Mouse (Mus musculus) gastrocnemius, postnatal 14 days (tissue): ENCODE measurements around the gene Calm3. TPM values are rescaled to one million over a fixed set of nuclear protein-coding genes. Genes with fewer than 3 reads are reported as not detected.
A peak's percentile ranks its signal among the peaks of the same experiment; 100 is the strongest.

Experiments
- DNase-seq: peaks from one replicate; pipeline ENCODE4 v3.0.0; 2021; ENCODE audit warnings: mixed read lengths
- intact Hi-C: fragments of 180-260 bp; cut with DNase I; formaldehyde crosslinking; loops from one replicate; pipeline ENCODE4 v1.15.1; 2025; ENCODE audit warnings: low total_unique reads
- total RNA-seq, 2 experiments: library from RNA; stranded (reverse); gene quantifications; 2 replicates each; pipeline ENCODE4 v1.2.3; 2021

The Calm3 gene
- total RNA-seq, 2 experiments from 2014 or later = 247 to 276 TPM

DNA sequence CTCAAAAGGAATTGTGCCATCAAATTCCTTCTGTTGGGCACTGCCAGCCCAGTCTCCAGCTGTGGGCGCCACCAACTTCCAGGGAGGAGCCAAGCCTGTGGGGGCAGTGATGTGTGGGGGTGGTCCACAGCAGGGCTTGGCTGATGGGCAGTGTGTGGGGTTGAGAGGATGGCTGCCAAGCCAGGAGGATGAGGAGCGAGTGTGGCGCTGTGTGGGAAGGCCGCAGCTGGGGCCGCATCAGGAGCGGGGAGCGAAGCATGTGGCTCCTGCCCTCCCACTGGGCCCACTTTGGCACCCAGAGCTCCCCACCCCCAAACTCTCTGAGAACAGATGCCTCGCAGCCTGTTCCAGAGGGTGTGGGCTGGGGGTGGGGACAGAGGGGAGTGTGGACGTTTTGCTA lies 5.9 kb downstream of the Calm3 start:
- intact Hi-C loops = no loop called here
- no peak for DNase-seq

DNA sequence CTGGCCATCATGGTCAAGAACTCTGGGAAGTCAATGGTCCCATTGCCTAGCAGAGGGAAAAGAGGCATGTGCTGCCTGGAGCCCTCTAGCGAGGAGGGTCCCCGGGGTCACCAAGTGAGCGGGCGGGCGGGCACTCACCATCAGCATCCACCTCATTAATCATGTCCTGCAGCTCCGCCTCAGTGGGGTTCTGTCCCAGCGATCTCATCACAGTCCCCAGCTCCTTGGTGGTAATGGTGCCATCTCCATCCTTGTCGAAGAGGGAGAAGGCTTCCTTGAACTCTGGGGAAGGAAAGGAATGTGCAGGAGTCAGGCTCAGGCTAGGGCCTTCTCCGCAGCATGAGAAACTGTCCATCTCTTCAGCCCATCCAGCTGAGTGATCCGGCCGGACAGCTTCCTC lies 6.5 kb downstream of the Calm3 start:
- intact Hi-C loops = no loop called here
- DNase-seq = no peak

DNA sequence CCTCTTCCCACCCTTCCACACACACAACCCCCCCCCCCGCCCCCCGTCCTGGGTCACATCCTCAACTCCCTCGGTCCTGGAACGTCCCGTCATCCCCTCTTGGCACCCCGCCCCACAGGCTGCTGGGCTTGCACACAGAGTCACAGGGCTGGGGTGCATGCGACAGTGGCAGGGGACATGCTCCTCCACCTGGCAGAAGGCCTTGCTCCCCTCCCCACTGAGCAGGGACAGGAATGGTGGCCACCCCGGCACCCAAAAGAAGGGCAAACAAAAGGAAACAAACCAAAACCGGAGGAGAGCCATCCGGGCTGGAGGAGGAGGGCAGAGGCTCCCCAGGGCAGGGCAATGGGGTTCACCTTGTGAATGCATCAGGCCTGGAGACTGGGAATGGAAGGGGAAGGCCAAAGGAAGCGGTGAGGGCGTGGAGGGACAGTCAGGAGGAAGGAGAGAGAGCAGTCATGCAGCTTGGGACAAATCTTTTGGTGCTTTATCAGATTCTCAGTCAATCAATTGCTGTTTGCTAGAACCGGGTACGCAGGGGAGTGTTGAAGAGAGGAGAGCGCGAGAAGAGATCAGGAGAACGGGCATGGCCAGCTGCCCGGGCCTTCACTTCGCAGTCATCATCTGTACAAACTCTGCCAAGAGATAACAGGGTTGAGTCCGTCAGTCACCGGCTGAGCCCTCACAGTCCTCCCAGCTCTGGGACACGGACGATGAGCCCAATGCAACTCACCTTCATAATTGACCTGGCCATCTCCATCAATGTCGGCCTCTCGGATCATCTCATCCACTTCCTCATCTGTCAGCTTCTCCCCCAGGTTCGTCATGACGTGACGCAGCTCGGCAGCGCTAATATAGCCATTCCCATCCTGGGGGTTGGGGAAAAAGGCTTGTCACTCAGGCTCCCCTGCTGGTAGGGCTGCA lies 7.3 kb downstream of the Calm3 start:
- DNase-seq = no peak
- intact Hi-C loops = no loop called here

DNA sequence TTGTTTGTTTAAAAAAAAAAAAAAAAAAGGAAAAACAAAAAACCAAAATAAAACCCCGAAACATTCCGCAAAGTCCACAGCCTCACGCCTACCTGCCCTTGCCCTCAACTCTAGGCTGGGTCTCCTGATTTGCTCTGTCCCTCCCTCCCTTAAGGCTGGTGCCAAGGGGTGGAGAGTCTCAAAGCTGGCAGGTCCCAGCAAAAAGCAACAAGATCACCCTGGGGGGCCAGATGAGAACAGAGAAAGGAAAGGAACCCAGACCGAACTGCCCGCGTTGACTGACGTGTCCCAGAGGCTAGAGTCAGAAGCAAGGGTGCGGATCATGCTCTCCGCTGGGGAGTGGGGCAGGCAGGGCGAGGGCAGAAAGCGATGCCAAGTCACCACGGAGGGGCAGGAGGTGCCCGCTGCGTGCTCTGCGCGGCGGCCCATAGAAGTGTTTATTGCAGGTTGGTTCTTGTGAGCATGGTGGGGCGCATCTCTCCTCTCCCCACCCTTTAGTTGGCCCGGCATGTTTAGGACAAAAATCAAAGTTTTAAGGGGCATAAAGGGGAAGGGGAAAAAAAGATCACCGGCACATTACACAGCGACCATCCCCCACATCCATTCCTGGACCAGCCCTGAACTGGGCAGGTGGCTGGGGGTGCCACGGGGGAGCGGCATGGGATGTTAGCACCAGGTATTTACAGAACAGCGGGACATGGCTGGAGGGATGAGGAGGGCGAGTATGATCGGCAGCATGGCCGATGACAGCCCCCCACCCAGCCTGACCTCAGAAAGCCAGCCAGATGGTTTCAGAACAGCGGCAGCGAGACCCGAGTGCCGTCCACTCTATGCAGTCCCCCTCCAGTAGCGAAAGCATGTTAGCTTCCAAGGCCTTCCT lies 8.2 kb downstream of the Calm3 start:
- DNase-seq = no peak
- intact Hi-C loops = loop anchor here (2.0 kb wide), 1 partner anchor 21 kb away; no protein-coding TSS in a partner anchor

DNA sequence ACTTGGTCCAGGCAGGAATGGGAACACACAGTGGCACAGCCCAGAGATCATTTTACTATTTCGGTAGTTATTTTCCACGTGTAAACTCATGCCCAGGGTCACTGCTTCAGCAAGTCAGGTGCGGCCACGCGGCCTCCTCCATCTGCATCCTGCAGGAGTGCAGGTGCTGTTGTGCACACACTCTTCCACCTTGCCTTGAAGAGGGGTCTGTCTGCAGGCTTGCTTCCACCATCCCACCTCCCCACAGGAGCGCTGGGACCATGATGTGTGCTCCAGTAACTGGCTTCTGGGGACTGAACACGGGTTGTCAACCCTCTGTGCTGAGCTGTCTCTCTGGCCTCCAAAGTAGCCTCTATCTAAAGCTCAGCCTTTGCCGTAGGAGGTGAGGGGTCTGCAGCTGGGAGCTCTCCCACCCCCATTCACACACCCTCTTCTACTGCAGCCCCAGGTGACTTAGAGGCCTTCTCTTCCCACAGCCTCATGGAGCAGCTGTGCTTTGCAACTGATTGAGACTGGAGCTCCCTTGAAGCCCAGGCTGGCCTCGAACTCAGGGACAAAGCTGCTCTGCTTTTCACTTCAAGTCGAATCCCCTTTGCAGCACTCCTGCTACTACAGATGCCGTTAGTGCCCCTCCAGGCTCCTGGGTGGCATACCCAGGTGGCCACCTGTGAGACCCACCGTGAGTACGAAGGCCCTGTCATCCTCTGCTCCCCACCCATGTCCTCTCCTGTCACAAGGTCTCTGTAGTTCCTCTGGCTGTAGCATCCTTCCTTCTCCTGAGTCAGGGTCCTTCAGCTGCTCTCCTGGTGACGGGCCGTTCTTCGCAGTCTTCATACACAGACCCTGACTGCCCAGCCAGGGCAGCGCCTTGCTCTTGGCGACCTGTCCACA lies 9.2 kb downstream of the Calm3 start:
- no peak for DNase-seq
- intact Hi-C loops = loop anchor here (2.0 kb wide), 1 partner anchor 20 kb away; no protein-coding TSS in a partner anchor

DNA sequence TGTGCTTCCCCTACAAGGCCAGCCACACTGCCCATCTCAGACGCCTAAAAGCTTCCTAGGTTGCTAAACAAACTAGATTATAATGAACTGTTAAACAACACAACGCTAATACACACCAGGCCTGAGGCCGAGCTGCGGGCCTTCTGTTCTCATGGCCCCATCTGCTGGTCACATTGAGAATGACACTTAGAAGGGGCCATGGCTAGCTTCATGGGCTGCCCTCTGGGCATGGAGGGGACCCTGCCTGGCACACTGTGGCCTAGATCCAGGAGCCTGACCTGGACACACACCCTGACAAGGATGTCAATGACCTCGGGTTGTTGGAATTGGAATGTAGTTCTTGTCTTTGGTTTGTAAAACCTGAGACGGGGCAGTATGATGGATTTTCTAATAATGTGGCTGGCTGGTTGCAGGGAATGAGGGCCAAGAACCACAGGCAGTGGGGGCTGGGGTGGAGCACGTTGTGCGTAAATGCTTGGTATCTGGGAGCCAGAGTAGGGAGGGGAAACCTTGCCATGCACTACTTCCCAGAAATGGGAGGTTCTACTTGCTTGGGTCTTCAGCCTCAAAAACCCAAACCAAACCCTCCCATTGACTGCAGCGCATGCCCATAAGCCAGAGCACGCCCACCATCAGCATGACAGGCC lies 10.0 kb downstream of the Calm3 start:
- intact Hi-C loops = loop anchor here (2.0 kb wide), 1 partner anchor 19 kb away; no protein-coding TSS in a partner anchor

DNA sequence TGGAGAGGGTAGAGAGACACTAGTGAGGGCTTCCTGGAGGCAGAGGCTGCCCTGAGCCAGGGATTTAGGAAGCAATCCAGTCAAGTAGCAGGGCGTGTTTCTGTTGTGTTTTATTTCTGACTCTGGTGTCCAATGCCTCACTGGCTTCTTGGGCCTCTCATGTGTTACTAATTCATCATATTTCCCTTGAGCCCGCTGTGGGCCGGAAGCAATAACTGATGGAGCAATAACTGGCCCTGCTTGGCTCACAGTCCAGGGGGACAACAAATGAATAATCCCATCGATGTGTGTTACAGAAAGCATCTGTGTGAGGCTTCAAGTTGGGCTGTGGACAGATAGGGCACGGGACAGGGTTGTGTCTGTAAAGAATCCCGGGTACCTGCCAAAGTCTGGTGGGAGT lies 11.6 kb downstream of the Calm3 start:
- DNase-seq = peak; percentile 60
- intact Hi-C loops = no loop called here

More for the DNA sequence above, 10.0 kb downstream of the Calm3 start:
- peak; percentile 68 for DNase-seq

DNA sequence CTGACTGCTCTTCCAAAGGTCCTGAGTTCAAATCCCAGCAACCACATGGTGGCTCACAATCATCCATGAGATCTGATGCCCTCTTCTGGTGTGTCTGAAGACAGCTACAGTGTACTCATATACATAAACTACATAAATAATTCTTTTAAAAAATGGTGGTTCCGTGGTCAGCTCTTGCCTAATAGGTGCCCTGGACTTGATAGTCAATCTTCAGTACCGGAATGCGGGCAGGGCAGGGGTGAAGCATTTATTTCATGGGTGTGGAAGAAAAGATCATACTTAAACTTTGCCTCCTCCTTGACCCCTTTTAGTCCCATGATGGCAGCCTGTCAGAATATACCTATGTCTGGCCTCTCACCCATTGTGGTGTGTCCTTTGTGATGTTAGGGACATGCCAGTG lies 12.0 kb downstream of the Calm3 start:
- DNase-seq = no peak
- intact Hi-C loops = no loop called here

DNA sequence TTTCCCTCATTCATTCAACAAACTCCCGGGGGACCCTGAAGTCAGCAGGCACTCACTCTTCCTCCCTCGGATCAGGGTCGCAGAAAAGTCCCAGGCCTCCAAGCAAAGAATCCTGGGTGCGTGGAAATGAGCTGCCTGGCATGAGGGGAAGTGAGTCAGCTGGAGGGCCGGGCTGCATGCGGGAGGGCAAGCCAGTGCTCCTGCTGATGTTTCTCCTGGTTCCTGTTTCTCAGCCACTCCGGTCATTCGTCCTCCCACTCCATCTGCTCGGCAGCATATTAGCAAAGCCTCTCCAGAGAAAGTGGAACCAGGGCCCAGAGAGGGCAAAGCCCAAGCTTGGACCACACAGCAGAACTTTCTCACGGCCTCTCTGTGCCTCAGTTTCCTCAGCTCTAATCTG lies 14.0 kb downstream of the Calm3 start:
- intact Hi-C loops = loop anchor here (5.0 kb wide), 1 partner anchor 83 kb away; no protein-coding TSS in a partner anchor
- DNase-seq = no peak

DNA sequence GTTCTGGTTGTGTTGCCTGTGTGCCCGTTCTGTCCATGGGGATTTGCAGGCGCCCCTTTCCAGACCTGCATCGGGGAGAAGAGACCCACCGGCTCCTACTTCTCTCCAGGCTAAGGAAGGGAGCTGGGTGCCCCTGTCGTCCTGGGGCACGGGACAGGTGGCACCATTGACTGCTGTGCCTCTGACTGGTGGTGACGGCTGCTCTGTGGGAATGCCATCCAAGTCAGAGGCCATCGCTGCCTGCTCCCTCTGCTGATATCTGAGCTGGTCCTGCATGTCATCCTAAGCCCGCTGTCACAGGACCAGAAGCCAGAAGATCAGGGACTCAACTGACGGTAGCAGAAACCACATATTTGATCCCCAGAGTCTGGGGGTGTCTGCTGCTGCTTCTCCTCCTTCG lies 15.1 kb downstream of the Calm3 start:
- no peak for DNase-seq

DNA sequence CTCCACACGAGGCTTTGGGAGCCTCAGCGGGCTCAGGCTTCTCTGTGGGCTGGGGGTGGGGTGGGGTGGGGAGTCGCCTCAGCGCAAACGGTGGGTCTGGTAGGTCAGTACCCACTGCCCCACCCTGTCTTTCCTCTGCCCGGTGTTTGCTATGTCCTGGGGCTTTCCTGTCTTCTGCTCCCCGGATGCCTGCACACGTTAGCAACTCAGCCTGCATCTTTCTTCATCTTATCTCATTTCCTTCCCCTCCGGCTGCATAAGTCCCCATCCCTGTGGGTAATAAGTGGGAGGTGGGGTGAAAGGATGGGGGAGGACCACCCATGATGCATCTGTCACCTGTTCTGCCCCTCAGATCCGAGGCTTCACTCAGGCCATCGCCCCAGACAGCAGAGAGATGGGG lies 15.5 kb downstream of the Calm3 start:
- intact Hi-C loops = loop anchor here (5.0 kb wide), 1 partner anchor 81 kb away; no protein-coding TSS in a partner anchor
- no peak for DNase-seq

More for the DNA sequence above, 15.1 kb downstream of the Calm3 start:
- intact Hi-C loops = loop anchor here (5.0 kb wide), 1 partner anchor 82 kb away; no protein-coding TSS in a partner anchor

DNA sequence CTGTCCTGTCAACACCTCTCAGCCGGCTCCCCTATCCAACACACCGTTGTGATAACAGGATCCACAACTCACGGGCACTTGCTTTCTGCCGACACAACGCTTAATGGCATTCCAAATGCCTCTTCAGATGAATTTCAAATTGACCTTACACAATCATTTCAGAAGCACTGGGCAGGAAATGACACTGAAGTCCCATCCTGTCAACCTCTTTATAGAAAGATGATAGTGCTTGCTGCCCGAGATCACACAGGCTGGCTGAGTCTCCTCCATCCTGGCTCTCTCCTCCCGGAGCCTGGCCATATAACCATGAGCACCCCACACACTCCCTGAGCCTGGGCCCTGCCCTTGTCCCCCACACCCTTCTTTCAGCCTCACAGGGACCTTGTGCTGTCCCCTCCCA lies 16.1 kb downstream of the Calm3 start:
- intact Hi-C loops = loop anchor here (5.0 kb wide), 1 partner anchor 81 kb away; no protein-coding TSS in a partner anchor
- DNase-seq = no peak

DNA sequence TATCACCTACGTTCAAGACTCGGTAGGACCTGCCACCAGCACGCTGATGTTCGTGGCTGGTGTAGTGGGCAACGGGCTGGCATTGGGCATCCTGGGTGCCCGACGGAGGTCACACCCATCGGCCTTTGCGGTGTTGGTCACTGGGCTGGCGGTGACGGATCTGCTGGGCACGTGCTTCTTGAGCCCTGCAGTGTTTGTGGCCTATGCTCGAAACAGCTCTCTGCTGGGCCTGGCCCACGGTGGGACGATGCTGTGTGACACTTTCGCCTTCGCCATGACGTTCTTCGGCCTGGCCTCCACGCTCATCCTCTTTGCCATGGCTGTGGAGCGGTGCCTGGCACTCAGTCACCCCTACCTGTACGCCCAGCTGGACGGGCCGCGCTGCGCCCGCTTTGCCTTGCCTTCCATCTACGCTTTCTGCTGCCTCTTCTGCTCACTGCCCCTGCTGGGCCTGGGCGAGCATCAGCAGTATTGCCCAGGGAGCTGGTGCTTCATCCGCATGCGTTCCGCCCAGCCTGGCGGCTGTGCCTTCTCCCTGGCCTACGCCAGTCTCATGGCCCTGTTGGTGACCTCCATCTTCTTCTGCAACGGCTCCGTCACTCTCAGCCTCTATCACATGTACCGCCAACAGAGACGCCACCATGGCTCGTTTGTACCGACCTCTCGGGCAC lies 16.9 kb downstream of the Calm3 start:
- intact Hi-C loops = loop anchor here (5.0 kb wide), 1 partner anchor 80 kb away; no protein-coding TSS in a partner anchor
- DNase-seq = no peak

DNA sequence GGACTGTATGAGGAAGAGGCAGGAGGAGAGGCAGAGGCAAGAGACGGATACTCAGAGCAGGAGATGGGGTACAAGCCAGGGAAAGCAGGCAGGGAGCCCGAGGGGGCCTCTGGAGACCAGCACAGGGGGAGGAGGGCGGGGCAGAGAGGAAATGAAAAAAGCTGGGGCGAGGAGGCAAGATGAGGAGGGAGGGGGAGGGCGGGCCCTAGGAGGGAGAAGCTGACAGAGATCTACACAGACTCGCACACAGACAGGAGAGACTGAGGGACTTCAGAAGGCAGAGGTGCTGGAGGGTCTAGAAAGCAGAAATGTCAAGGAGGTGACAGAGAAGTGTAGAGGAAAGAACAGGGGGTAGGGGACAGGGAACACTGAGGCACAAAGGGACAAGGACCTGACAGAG lies 17.6 kb downstream of the Calm3 start, which contains the start of gene Ptgir:
TSS of gene Ptgir (plus strand) at position 210 of the 400 bp plus-strand sequence.
- intact Hi-C loops = loop anchor here (5.0 kb wide), 1 partner anchor 79 kb away; no protein-coding TSS in a partner anchor
- peak; percentile 83 for DNase-seq

DNA sequence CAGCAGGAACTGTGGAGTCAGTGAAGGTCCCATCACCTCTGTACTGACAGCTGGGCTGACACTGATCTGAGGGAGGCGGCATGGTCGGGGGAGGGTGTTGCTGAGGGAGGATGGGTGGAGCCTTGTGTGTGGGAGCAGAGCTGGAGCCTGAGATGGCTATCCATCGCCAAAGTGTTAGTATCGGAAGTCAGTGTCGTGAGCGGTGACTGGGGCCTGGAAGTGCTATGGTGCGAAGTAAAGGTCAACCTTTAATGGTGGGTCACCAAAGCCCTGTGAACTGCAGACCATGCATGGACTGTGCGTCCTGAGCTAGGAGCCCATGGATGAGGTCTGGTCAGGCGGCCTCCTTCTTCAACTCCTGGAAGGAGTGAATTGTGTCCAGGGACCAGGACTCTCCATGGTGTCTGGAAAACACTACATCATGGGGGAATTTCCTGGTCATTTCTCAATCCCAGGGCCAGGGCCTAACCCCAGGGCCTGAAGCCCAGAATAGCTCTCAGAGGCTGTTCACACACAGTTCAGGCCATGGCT lies 18.4 kb downstream of the Calm3 start:
- DNase-seq = peak; percentile 55
- intact Hi-C loops = loop anchor here (5.0 kb wide), 1 partner anchor 78 kb away; no protein-coding TSS in a partner anchor

DNA sequence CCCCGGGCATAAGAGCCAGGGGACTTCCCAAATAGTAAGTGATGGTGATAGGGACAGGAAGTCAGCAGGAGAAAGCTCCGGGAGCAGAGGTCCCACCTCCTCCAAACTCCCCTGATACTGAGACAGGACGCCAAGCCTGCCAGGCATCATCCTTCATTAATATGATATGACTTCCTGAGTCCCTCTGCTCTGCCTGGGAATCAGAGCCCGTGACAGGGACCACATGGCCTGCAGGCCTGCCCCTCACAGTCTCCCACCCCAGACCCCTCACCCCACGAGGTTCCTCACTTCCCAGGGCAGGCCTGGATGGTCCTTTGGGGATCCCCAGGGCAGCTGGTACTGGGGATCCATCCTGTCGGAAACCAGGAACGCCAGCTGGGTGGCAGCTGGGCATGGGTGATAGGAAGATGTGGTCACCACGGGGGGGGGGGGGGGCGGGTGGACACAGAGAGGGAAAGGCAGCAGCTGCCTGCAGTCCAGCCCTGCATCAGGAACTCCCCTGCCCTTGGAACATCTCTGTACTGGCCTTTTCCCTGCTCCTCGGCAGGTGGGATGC lies 19.7 kb downstream of the Calm3 start:
- intact Hi-C loops = no loop called here
- DNase-seq = no peak

DNA sequence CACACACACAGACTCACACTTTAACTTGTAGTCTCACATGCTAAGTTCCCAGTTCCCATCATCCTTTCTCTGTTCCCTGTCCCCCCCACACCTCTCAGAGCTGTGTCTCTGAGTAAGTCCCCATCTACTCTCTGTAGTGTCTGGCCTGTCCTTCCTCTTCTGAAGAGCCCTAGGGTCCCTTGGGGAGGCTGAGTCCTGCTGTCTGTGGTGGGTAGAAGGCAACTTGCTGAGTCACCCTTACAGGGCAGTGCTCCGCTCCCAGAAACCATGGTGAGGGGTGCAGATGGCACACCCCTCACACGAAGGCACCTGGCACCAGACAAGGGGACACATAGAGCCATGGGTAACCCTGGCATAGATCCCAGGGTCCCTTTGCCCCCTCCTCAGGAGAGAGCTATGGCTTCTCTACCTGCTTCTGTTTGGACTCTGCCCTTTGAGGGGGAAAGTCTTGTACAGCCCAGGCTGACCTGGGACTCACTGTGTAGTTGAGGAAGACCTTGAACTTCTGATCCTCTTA lies 20.4 kb downstream of the Calm3 start:
- DNase-seq = no peak
- intact Hi-C loops = no loop called here
